Mouse (Mus musculus) heart, embryonic 11.5 days (tissue): Measurements from ENCODE around the gene Acap1. TPM values are rescaled to one million over a fixed set of nuclear protein-coding genes. Genes with fewer than 3 reads are reported as not detected.
A peak's percentile ranks its signal among the peaks of the same experiment; 100 is the strongest.
"Not testable (repeated sequence)": the region's sequence is repeated elsewhere in the genome, so short reads cannot be mapped to it uniquely, and the experiment has no call there.

Source experiments
- ATAC-seq: fragments of 200-750 bp; cut with Nextera tagmentation; replicated peaks from 2 replicates; pipeline ENCODE4 v1.8.0; 2017; ENCODE audit warnings: moderate library complexity; ENCODE audit not compliant: insufficient number of reproducible peaks, low FRiP score, low TSS enrichment
- H3K27ac ChIP-seq: fragments of 300-500 bp; sonication (generic); 2 replicates; pipeline ENCODE4 v1.5.1; 2014; ENCODE audit warnings: mild to moderate bottlenecking, low read depth, low read length
- H3K27me3 ChIP-seq: fragments of 300-500 bp; sonication (generic); 2 replicates; pipeline ENCODE4 v1.6.1; 2014; ENCODE audit warnings: mild to moderate bottlenecking, low read length, mixed read lengths; ENCODE audit not compliant: control insufficient read depth, insufficient read depth
- H3K36me3 ChIP-seq: fragments of 300-500 bp; sonication (generic); 2 replicates; pipeline ENCODE4 v1.6.1; 2014; ENCODE audit warnings: mild to moderate bottlenecking, low read length, moderate library complexity, mixed read lengths; ENCODE audit not compliant: control insufficient read depth, insufficient read depth
- H3K4me1 ChIP-seq: fragments of 300-500 bp; sonication (generic); 2 replicates; pipeline ENCODE4 v1.6.1; 2014; ENCODE audit warnings: low read length; ENCODE audit not compliant: control insufficient read depth, insufficient read depth
- H3K4me2 ChIP-seq: fragments of 300-500 bp; sonication (generic); 2 replicates; pipeline ENCODE4 v1.6.1; 2014; ENCODE audit warnings: mild to moderate bottlenecking, moderate library complexity
- H3K4me3 ChIP-seq: fragments of 300-500 bp; sonication (generic); 2 replicates; pipeline ENCODE4 v1.5.1; 2014; ENCODE audit warnings: low read depth, low read length
- H3K9ac ChIP-seq: fragments of 300-500 bp; sonication (generic); 2 replicates; pipeline ENCODE4 v1.6.1; 2014; ENCODE audit warnings: mild to moderate bottlenecking, low read depth, low read length, moderate library complexity
- H3K9me3 ChIP-seq: fragments of 300-500 bp; sonication (generic); replicated peaks from 2 replicates; pipeline ENCODE4 v1.6.1; 2016; ENCODE audit warnings: low read length; ENCODE audit not compliant: control insufficient read depth
- WGBS: fragments of 180-500 bp; shearing (Covaris S2); extraction: QIAGEN DNeasy Blood & Tissue Kit; methylation state at CpG from one replicate; pipeline ENCODE4 v1.1.7; 2014; ENCODE audit not compliant: insufficient replicate concordance; 5-methylcytosine and 5-hydroxymethylcytosine counted together
- polyA plus RNA-seq: library from polyadenylated mRNA; unstranded; fragments of >200 nt; fragmentation: Nextera tagmentation; extraction: Ambion mirVana; gene quantifications from 2 replicates; pipeline ENCODE4 v1.2.1, GENCODE M21; 2014

Gene Acap1
- polyA plus RNA-seq, 1 experiment from 2014 or later: 7.2 TPM

- peak overlapping the region; percentile 72 for H3K4me2 ChIP-seq
- WGBS: 82% methylated on average over 9 of the region's 9 CpGs
- peaks cover 21% of the 10 kb centered on the region for H3K36me3 ChIP-seq
- no peak for ATAC-seq
- peak overlapping the region; percentile 95 for H3K4me3 ChIP-seq
- H3K27ac ChIP-seq: peak overlapping the region; percentile 98
- peaks cover 32% of the 10 kb centered on the region for H3K4me1 ChIP-seq
- no peaks in the 10 kb centered on the region for H3K27me3 ChIP-seq
- peak overlapping the region; percentile 99 for H3K9ac ChIP-seq
- H3K9me3 ChIP-seq: no peaks in the 10 kb centered on the region
These were observed 23.7 kb upstream of the Acap1 start for GRCm38 (mm10) chr11:69919053-69919452.

GRCm38 (mm10) chr11:69918118-69918517, 22.8 kb upstream of the Acap1 start:
- no peak for ATAC-seq
- H3K27me3 ChIP-seq: no peaks in the 10 kb centered on the region
- no peaks in the 10 kb centered on the region for H3K9me3 ChIP-seq
- no peak overlapping the region for H3K9ac ChIP-seq
- WGBS: 82% methylated on average over 5 of the region's 5 CpGs
- peaks cover 36% of the 10 kb centered on the region for H3K4me1 ChIP-seq
- no peak overlapping the region for H3K27ac ChIP-seq
- H3K36me3 ChIP-seq: peaks cover 23% of the 10 kb centered on the region
- no peak overlapping the region; the same call in 1 of the 2 replicates for H3K4me2 ChIP-seq
- no peak overlapping the region for H3K4me3 ChIP-seq

- H3K36me3 ChIP-seq: peaks cover 23% of the 10 kb centered on the region
These were observed 22.1 kb upstream of the Acap1 start for GRCm38 (mm10) chr11:69917379-69917948.

GRCm38 (mm10) chr11:69916652-69917378, 21.5 kb upstream of the Acap1 start:
- ATAC-seq, H3K4me3 ChIP-seq, H3K27me3 ChIP-seq, H3K9me3 ChIP-seq, H3K9ac ChIP-seq: not testable (repeated sequence)
- peaks cover 33% of the 10 kb centered on the region for H3K4me1 ChIP-seq
- 51% methylated on average over 7 of the region's 7 CpGs for WGBS
- H3K36me3 ChIP-seq: peaks cover 29% of the 10 kb centered on the region
- H3K27ac ChIP-seq: 0 out of 2 replicates have a peak overlapping the region, but pooled peaks have one; percentile 7
- peak overlapping the region; percentile 21; the same call in 1 of the 2 replicates for H3K4me2 ChIP-seq

More at GRCm38 (mm10) chr11:69917379-69917948, 22.1 kb upstream of the Acap1 start:
- 82% methylated on average over 8 of the region's 8 CpGs for WGBS
- no peak overlapping the region for H3K27ac ChIP-seq
- no peak overlapping the region for H3K4me3 ChIP-seq
- H3K9me3 ChIP-seq: no peaks in the 10 kb centered on the region
- H3K4me2 ChIP-seq: no peak overlapping the region; the same call in none of the 2 replicates
- no peak overlapping the region for H3K9ac ChIP-seq
- peaks cover 37% of the 10 kb centered on the region for H3K4me1 ChIP-seq
- ATAC-seq: no peak
- H3K27me3 ChIP-seq: no peaks in the 10 kb centered on the region

- 55% methylated on average over 5 of the region's 5 CpGs for WGBS
- no peaks in the 10 kb centered on the region for H3K27me3 ChIP-seq
- H3K36me3 ChIP-seq: peaks cover 37% of the 10 kb centered on the region
- H3K4me3 ChIP-seq: peak overlapping the region; percentile 90
- no peak for ATAC-seq
- peak overlapping the region; percentile 46; the same call in 1 of the 2 replicates for H3K9ac ChIP-seq
- no peaks in the 10 kb centered on the region for H3K9me3 ChIP-seq
- peak overlapping the region; percentile 99 for H3K4me2 ChIP-seq
- H3K4me1 ChIP-seq: peaks cover 33% of the 10 kb centered on the region
- peak overlapping the region; percentile 70 for H3K27ac ChIP-seq
These were observed 20.6 kb upstream of the Acap1 start for GRCm38 (mm10) chr11:69915667-69916627.

- WGBS: 36% methylated on average over 9 of the region's 9 CpGs
- no peak for ATAC-seq
- peak overlapping the region; percentile 99 for H3K4me2 ChIP-seq
- peaks cover 33% of the 10 kb centered on the region for H3K4me1 ChIP-seq
- H3K27me3 ChIP-seq: no peaks in the 10 kb centered on the region
- peak overlapping the region; percentile 90 for H3K4me3 ChIP-seq
- H3K9ac ChIP-seq: peak overlapping the region; percentile 94
- no peak overlapping the region; the same call in 1 of the 2 replicates for H3K27ac ChIP-seq
- peaks cover 44% of the 10 kb centered on the region for H3K36me3 ChIP-seq
- H3K9me3 ChIP-seq: no peaks in the 10 kb centered on the region
These were observed 19.6 kb upstream of the Acap1 start for GRCm38 (mm10) chr11:69914917-69915430.

- peaks cover 31% of the 10 kb centered on the region for H3K4me1 ChIP-seq
- 1% methylated on average over 17 of the region's 17 CpGs for WGBS
- H3K36me3 ChIP-seq: peaks cover 50% of the 10 kb centered on the region
- peak overlapping the region; percentile 94 for H3K9ac ChIP-seq
- peak overlapping the region; percentile 88 for H3K27ac ChIP-seq
- peak overlapping the region; percentile 90 for H3K4me3 ChIP-seq
- H3K27me3 ChIP-seq: no peaks in the 10 kb centered on the region
- no peaks in the 10 kb centered on the region for H3K9me3 ChIP-seq
- no peak; the same call in 1 of the 2 replicates for ATAC-seq
- peak overlapping the region; percentile 99 for H3K4me2 ChIP-seq
These were observed 19.0 kb upstream of the Acap1 start for GRCm38 (mm10) chr11:69914372-69914764.
